Mouse (Mus musculus) liver, adult 2 months (tissue): ENCODE measurements around the gene Itpkb.

ENCODE experiments used
- CTCF ChIP-seq: fragments of 200-500 bp; IDR thresholded peaks from 2 replicates; pipeline ENCODE4 v1.5.1; 2011; ENCODE audit warnings: low read depth, low read length, control low read depth
- POLR2A ChIP-seq: fragments of 200-500 bp; IDR thresholded peaks from 2 replicates; pipeline ENCODE4 v1.6.1; 2011; ENCODE audit warnings: low read length, control low read depth; ENCODE audit not compliant: insufficient read depth; ENCODE audit errors: extremely low read depth

DNA sequence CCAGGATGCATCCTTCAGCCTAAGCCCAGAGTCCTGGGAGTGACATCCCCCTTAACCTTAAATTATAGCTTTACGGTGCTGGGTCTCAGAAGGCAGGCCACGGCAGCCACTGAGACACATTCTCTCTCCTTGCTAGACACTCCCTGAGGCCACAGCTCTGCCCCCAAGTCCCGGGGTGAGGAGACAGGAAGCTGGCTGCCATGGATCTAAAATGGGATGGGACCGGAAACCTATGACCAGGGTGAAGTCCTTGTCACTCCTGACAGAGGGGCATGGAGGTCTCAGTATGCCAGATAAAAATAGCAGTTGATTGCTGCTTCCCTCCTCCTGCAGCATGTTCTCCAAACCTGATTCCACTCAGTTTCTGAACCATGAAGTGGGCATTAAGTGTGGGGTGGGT lies 23.8 kb downstream of the Itpkb start:
- TF ChIP-seq CTCF (no peak), POLR2A (no peak)
